Mouse (Mus musculus) hindbrain, embryonic 15.5 days (tissue): ENCODE results near the gene Slc2a10. TPM values are rescaled to one million over a fixed set of nuclear protein-coding genes. Genes with fewer than 3 reads are reported as not detected.

Experiments used
- ATAC-seq: fragments of 200-750 bp; cut with Nextera tagmentation; 2 replicates; pipeline ENCODE4 v1.8.0; 2017; ENCODE audit warnings: low read depth, moderate number of reproducible peaks, moderate TSS enrichment; ENCODE audit not compliant: low FRiP score
- H3K27ac ChIP-seq: fragments of 300-500 bp; sonication (generic); replicated peaks from 2 replicates; pipeline ENCODE4 v1.5.1; 2015; ENCODE audit warnings: mild to moderate bottlenecking, inconsistent platforms
- H3K27me3 ChIP-seq: fragments of 300-500 bp; sonication (generic); 2 replicates; pipeline ENCODE4 v1.6.1; 2015; ENCODE audit warnings: control low read depth, inconsistent platforms
- H3K36me3 ChIP-seq: fragments of 300-500 bp; sonication (generic); 2 replicates; pipeline ENCODE4 v1.6.1; 2015; ENCODE audit warnings: control low read depth, inconsistent platforms
- H3K4me1 ChIP-seq: fragments of 300-500 bp; sonication (generic); replicated peaks from 2 replicates; pipeline ENCODE4 v1.6.1; 2015; ENCODE audit warnings: control low read depth, inconsistent platforms
- H3K4me2 ChIP-seq: fragments of 300-500 bp; sonication (generic); 2 replicates; pipeline ENCODE4 v1.6.1; 2015; ENCODE audit warnings: moderate library complexity, mild to moderate bottlenecking, inconsistent platforms
- H3K4me3 ChIP-seq: fragments of 300-500 bp; sonication (generic); 2 replicates; pipeline ENCODE4 v1.5.1; 2015; ENCODE audit warnings: mild to moderate bottlenecking, inconsistent platforms
- H3K9ac ChIP-seq: fragments of 300-500 bp; sonication (generic); 2 replicates; pipeline ENCODE4 v1.6.1; 2015; ENCODE audit warnings: inconsistent platforms
- H3K9me3 ChIP-seq: fragments of 300-500 bp; sonication (generic); 2 replicates; pipeline ENCODE4 v1.6.1; 2016; ENCODE audit warnings: control low read depth, inconsistent platforms
- WGBS: fragments of 180-500 bp; shearing (Covaris S2); methylation state at CpG from one replicate; pipeline ENCODE4 v1.1.7; 2015; 5-methylcytosine and 5-hydroxymethylcytosine counted together
- polyA plus RNA-seq: library from polyadenylated mRNA; unstranded; fragments of >200 nt; fragmentation: Nextera tagmentation; extraction: Ambion mirVana; gene quantifications from 2 replicates; pipeline ENCODE4 v1.2.1, GENCODE M21; 2015

Slc2a10 gene
- polyA plus RNA-seq: 3.0 and 3.5 TPM in 2 replicates

GRCm38 (mm10) chr2:165503259-165504203 is at the start of gene Slc2a10:
Gene Slc2a10, plus strand, starts transcription at chr2:165503787.
- Histone ChIP-seq H3K4me3 (peak within 1 kb of the TSS; percentile 24), H3K4me2 (peak within 1 kb of the TSS; percentile 49), H3K9ac (peak within 1 kb of the TSS; percentile 30; the same call in 1 of the 2 replicates), H3K27me3 (no peaks in the 10 kb centered on the region), H3K4me1 (peaks cover 14% of the 10 kb centered on the region), H3K9me3 (no peaks in the 10 kb centered on the region), H3K27ac (0 out of 2 replicates have a peak within 1 kb of the TSS, but pooled peaks have one; percentile 14), H3K36me3 (no peaks in the 10 kb centered on the region)
- 4% methylated on average over 28 of the region's 32 CpGs for WGBS
- peak; percentile 68 for ATAC-seq

- H3K27ac ChIP-seq: no peak overlapping the region
- no peak overlapping the region for H3K9ac ChIP-seq
- no peaks in the 10 kb centered on the region for H3K36me3 ChIP-seq
- no peak overlapping the region for H3K4me2 ChIP-seq
- no peaks in the 10 kb centered on the region for H3K9me3 ChIP-seq
- 58% methylated on average over 2 of the region's 2 CpGs for WGBS
- H3K4me3 ChIP-seq: no peak overlapping the region
- no peaks in the 10 kb centered on the region for H3K4me1 ChIP-seq
- no peaks in the 10 kb centered on the region for H3K27me3 ChIP-seq
- no peak for ATAC-seq
Measured at GRCm38 (mm10) chr2:165456710-165457109, 46.9 kb upstream of the Slc2a10 start.

- no peak for ATAC-seq
- no peak overlapping the region for H3K4me2 ChIP-seq
- H3K9me3 ChIP-seq: no peaks in the 10 kb centered on the region
- no peak overlapping the region for H3K9ac ChIP-seq
- no peaks in the 10 kb centered on the region for H3K36me3 ChIP-seq
- H3K4me1 ChIP-seq: no peaks in the 10 kb centered on the region
- WGBS: 70% methylated on average over 5 of the region's 5 CpGs
- H3K4me3 ChIP-seq: no peak overlapping the region
- no peak overlapping the region for H3K27ac ChIP-seq
- no peaks in the 10 kb centered on the region for H3K27me3 ChIP-seq
Measured at GRCm38 (mm10) chr2:165458189-165458588, 45.4 kb upstream of the Slc2a10 start.

- no peaks in the 10 kb centered on the region for H3K4me1 ChIP-seq
- no peaks in the 10 kb centered on the region for H3K27me3 ChIP-seq
- no peaks in the 10 kb centered on the region for H3K9me3 ChIP-seq
- H3K27ac ChIP-seq: no peak overlapping the region
- no peak for ATAC-seq
- H3K4me2 ChIP-seq: no peak overlapping the region
- WGBS: 25% methylated on average over 7 of the region's 7 CpGs
- H3K9ac ChIP-seq: no peak overlapping the region
- no peaks in the 10 kb centered on the region for H3K36me3 ChIP-seq
- no peak overlapping the region for H3K4me3 ChIP-seq
Measured at GRCm38 (mm10) chr2:165459663-165460062, 43.9 kb upstream of the Slc2a10 start.

GRCm38 (mm10) chr2:165467824-165468452 is 35.6 kb upstream of the Slc2a10 start:
- Histone ChIP-seq H3K36me3 (no peaks in the 10 kb centered on the region), H3K4me3 (no peak overlapping the region), H3K9ac (no peak overlapping the region), H3K9me3 (no peaks in the 10 kb centered on the region), H3K4me1 (peaks cover 2% of the 10 kb centered on the region), H3K27me3 (peaks cover 5% of the 10 kb centered on the region; the same call in 1 of the 2 replicates), H3K27ac (no peak overlapping the region), H3K4me2 (no peak overlapping the region)
- WGBS: 36% methylated on average over 15 of the region's 15 CpGs
- ATAC-seq: no peak

- Histone ChIP-seq H3K36me3 (no peaks in the 10 kb centered on the region), H3K4me2 (no peak overlapping the region), H3K4me3 (no peak overlapping the region), H3K27ac (no peak overlapping the region), H3K9ac (no peak overlapping the region), H3K4me1 (peaks cover 6% of the 10 kb centered on the region), H3K9me3 (no peaks in the 10 kb centered on the region), H3K27me3 (peaks cover 16% of the 10 kb centered on the region; the same call in 1 of the 2 replicates)
- WGBS: 45% methylated on average over 5 of the region's 5 CpGs
- no peak for ATAC-seq
Measured at GRCm38 (mm10) chr2:165470167-165470566, 33.4 kb upstream of the Slc2a10 start.

- WGBS: 67% methylated on average over 11 of the region's 11 CpGs
- Histone ChIP-seq H3K4me2 (no peak overlapping the region), H3K27me3 (peaks cover 16% of the 10 kb centered on the region; the same call in 1 of the 2 replicates), H3K36me3 (no peaks in the 10 kb centered on the region), H3K4me1 (peaks cover 6% of the 10 kb centered on the region), H3K4me3 (no peak overlapping the region), H3K9me3 (no peaks in the 10 kb centered on the region), H3K27ac (no peak overlapping the region), H3K9ac (no peak overlapping the region)
- ATAC-seq: no peak
Measured at GRCm38 (mm10) chr2:165471943-165472342, 31.6 kb upstream of the Slc2a10 start.

GRCm38 (mm10) chr2:165473003-165473402 is 30.6 kb upstream of the Slc2a10 start, which contains the start of gene Slc13a3:
Gene Slc13a3, minus strand, starts transcription at chr2:165473230.
- Histone ChIP-seq H3K27ac (no peak within 1 kb of the TSS), H3K36me3 (no peaks in the 10 kb centered on the region), H3K9me3 (no peaks in the 10 kb centered on the region), H3K27me3 (peaks cover 16% of the 10 kb centered on the region; the same call in 1 of the 2 replicates), H3K4me1 (peaks cover 6% of the 10 kb centered on the region), H3K9ac (no peak within 1 kb of the TSS), H3K4me3 (peak within 1 kb of the TSS; percentile 20), H3K4me2 (peak within 1 kb of the TSS; percentile 58)
- ATAC-seq: no peak
- 3% methylated on average over 35 of the region's 35 CpGs for WGBS

GRCm38 (mm10) chr2:165475412-165475811 is 28.2 kb upstream of the Slc2a10 start:
- H3K36me3 ChIP-seq: no peaks in the 10 kb centered on the region
- H3K4me2 ChIP-seq: no peak overlapping the region

GRCm38 (mm10) chr2:165475850-165476249 is 27.7 kb upstream of the Slc2a10 start:
- 48% methylated on average over 5 of the region's 5 CpGs for WGBS
- no peak overlapping the region for H3K4me2 ChIP-seq
- no peak overlapping the region for H3K9ac ChIP-seq
- H3K4me3 ChIP-seq: no peak overlapping the region
- H3K9me3 ChIP-seq: no peaks in the 10 kb centered on the region
- H3K27ac ChIP-seq: no peak overlapping the region
- H3K27me3 ChIP-seq: peaks cover 16% of the 10 kb centered on the region; the same call in 1 of the 2 replicates
- H3K36me3 ChIP-seq: no peaks in the 10 kb centered on the region
- H3K4me1 ChIP-seq: peaks cover 6% of the 10 kb centered on the region
- ATAC-seq: no peak

More at GRCm38 (mm10) chr2:165475412-165475811, 28.2 kb upstream of the Slc2a10 start:
- ATAC-seq: no peak
- H3K27ac ChIP-seq: no peak overlapping the region
- H3K4me3 ChIP-seq: no peak overlapping the region
- H3K4me1 ChIP-seq: peaks cover 6% of the 10 kb centered on the region
- H3K9ac ChIP-seq: no peak overlapping the region
- peaks cover 16% of the 10 kb centered on the region; the same call in 1 of the 2 replicates for H3K27me3 ChIP-seq
- no peaks in the 10 kb centered on the region for H3K9me3 ChIP-seq
- 71% methylated on average over 7 of the region's 7 CpGs for WGBS

- H3K36me3 ChIP-seq: no peaks in the 10 kb centered on the region
- WGBS: 62% methylated on average over 8 of the region's 8 CpGs
- no peak for ATAC-seq
Measured at GRCm38 (mm10) chr2:165482003-165482402, 21.6 kb upstream of the Slc2a10 start.

GRCm38 (mm10) chr2:165484152-165484551 is 19.4 kb upstream of the Slc2a10 start:
- H3K9me3 ChIP-seq: no peaks in the 10 kb centered on the region
- peaks cover 12% of the 10 kb centered on the region for H3K4me1 ChIP-seq
- no peak overlapping the region; the same call in 1 of the 2 replicates for H3K27ac ChIP-seq
- H3K4me2 ChIP-seq: no peak overlapping the region
- ATAC-seq: no peak
- peaks cover 4% of the 10 kb centered on the region for H3K36me3 ChIP-seq
- no peak overlapping the region for H3K9ac ChIP-seq
- 68% methylated on average over 6 of the region's 6 CpGs for WGBS
- H3K4me3 ChIP-seq: no peak overlapping the region
- no peaks in the 10 kb centered on the region for H3K27me3 ChIP-seq

More at GRCm38 (mm10) chr2:165482003-165482402, 21.6 kb upstream of the Slc2a10 start:
- Histone ChIP-seq H3K27ac (no peak overlapping the region), H3K4me3 (no peak overlapping the region), H3K4me2 (no peak overlapping the region), H3K9me3 (no peaks in the 10 kb centered on the region), H3K9ac (no peak overlapping the region), H3K27me3 (no peaks in the 10 kb centered on the region), H3K4me1 (peaks cover 11% of the 10 kb centered on the region)
